Mouse (Mus musculus) left cerebral cortex, adult 11 months (tissue): ENCODE measurements around the gene Ceacam2.
"Not testable (repeated sequence)": the region's sequence is repeated elsewhere in the genome, so short reads cannot be mapped to it uniquely, and the experiment has no call there.

ENCODE experiments used
- DNase-seq: peaks from one replicate; pipeline ENCODE4 v3.0.0; 2022; ENCODE audit warnings: low spot score

Ceacam2 gene

GRCm38 (mm10) chr7:25483133-25483735, 56.4 kb downstream of the Ceacam2 start:
- no peak for DNase-seq

- DNase-seq: not testable (repeated sequence)
These were observed 58.9 kb downstream of the Ceacam2 start for GRCm38 (mm10) chr7:25480791-25481190.

- no peak for DNase-seq
These were observed 60.2 kb downstream of the Ceacam2 start for GRCm38 (mm10) chr7:25479440-25479839.

GRCm38 (mm10) chr7:25477752-25478093, 61.9 kb downstream of the Ceacam2 start:
- DNase-seq: not testable (repeated sequence)

GRCm38 (mm10) chr7:25477091-25477751, 62.4 kb downstream of the Ceacam2 start, which contains the start of gene Ceacam1:
Gene Ceacam1 (minus strand): TSS chr7:25477603.
- not testable (repeated sequence) for DNase-seq

GRCm38 (mm10) chr7:25471821-25472220, 67.8 kb downstream of the Ceacam2 start:
- DNase-seq: not testable (repeated sequence)
